Mouse (Mus musculus) kidney, adult 2 months (tissue): ENCODE results near the gene Phactr1.

Source experiments
- CTCF ChIP-seq: fragments of 200-500 bp; conservative IDR thresholded peaks from 2 replicates; pipeline ENCODE4 v1.5.1; 2011; ENCODE audit warnings: low read depth, mild to moderate bottlenecking, control low read depth, low read length, moderate library complexity, mixed read lengths; ENCODE audit not compliant: insufficient read depth, insufficient read length
- POLR2A ChIP-seq: fragments of 200-500 bp; IDR thresholded peaks from one replicate; pipeline ENCODE4 v1.6.1; 2011; ENCODE audit warnings: low read depth, low read length, control low read depth

DNA sequence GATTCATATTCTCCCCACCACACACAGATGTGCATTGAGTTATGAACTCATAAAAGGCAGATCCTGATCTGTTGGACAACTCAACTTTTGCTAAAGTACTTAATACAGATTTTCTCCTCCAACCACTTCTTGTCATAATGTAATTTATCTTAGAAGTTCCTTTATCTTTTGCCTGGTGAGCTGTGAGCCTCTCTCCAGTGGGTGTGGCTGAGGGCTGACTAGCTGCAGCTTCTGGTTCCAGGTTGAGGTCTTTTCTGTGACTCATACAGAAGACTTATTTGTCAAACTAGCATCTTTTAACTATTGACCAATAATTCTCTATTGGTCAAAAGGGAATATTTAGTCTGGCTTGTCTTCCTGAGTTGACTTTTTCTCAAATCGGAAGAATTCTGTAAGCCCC is 257.9 kb downstream of the Phactr1 start:
- no peak for TF ChIP-seq CTCF
- no peak for TF ChIP-seq POLR2A
